Mouse (Mus musculus) large intestine, adult 2 months (tissue): ENCODE data around the gene Tnfsf12. TPM values are rescaled to one million over a fixed set of nuclear protein-coding genes. Genes with fewer than 3 reads are reported as not detected.

Experiments
- DNase-seq: peaks from one replicate; pipeline ENCODE4 v3.0.0-alpha.2; 2012; ENCODE audit warnings: low read depth, low spot score
- WGBS: fragments of 180-500 bp; shearing (Covaris S2); methylation state at CpG from one replicate; pipeline ENCODE4 v1.1.7; 2018; 5-methylcytosine and 5-hydroxymethylcytosine counted together
- polyA plus RNA-seq: library from polyadenylated mRNA; depleted of rRNA; stranded (reverse); fragments of >200 nt; gene quantifications from 2 replicates; pipeline ENCODE4 v1.2.3, GENCODE M21; 2012

Tnfsf12 gene
- polyA plus RNA-seq, 1 experiment: 13.1 TPM

- DNase-seq: peak; percentile 75
- WGBS: 18% methylated on average over 12 of the region's 12 CpGs
Observed at GRCm38 (mm10) chr11:69682840-69683533, 12.7 kb downstream of the Tnfsf12 start.

GRCm38 (mm10) chr11:69682209-69682839, 13.3 kb downstream of the Tnfsf12 start:
- no peak for DNase-seq
- WGBS: 15% methylated on average over 24 of the region's 24 CpGs

GRCm38 (mm10) chr11:69681314-69682208, 14.1 kb downstream of the Tnfsf12 start, which contains the start of gene Senp3:
TSS of gene Senp3 (minus strand) at chr11:69682084.
- peak; percentile 80 for DNase-seq
- under 1% methylated on average over 80 of the region's 80 CpGs for WGBS

GRCm38 (mm10) chr11:69680136-69680855, 15.4 kb downstream of the Tnfsf12 start:
- no peak for DNase-seq
- 88% methylated on average over 30 of the region's 30 CpGs for whole genome bisulfite sequencing

GRCm38 (mm10) chr11:69679144-69679543, 16.5 kb downstream of the Tnfsf12 start:
- WGBS: 85% methylated on average over 2 of the region's 2 CpGs
- DNase-seq: no peak

GRCm38 (mm10) chr11:69672211-69672706, 23.4 kb downstream of the Tnfsf12 start, which contains the start of gene Eif4a1:
TSS of gene Eif4a1 (minus strand) at chr11:69672423.
- peak; percentile 99 for DNase-seq
- under 1% methylated on average over 36 of the region's 36 CpGs for WGBS

GRCm38 (mm10) chr11:69671726-69672124, 23.9 kb downstream of the Tnfsf12 start:
- DNase-seq: no peak
- WGBS: under 1% methylated on average over 43 of the region's 43 CpGs

- DNase-seq: peak; percentile 66
- WGBS: 1% methylated on average over 61 of the region's 61 CpGs
Observed at GRCm38 (mm10) chr11:69670786-69671725, 24.6 kb downstream of the Tnfsf12 start.

- no peak for DNase-seq
- WGBS: 83% methylated on average over 3 of the region's 3 CpGs
Observed at GRCm38 (mm10) chr11:69666665-69667005, 29.0 kb downstream of the Tnfsf12 start.

- WGBS: 31% methylated on average over 7 of the region's 7 CpGs
- DNase-seq: no peak
Observed at GRCm38 (mm10) chr11:69665961-69666664, 29.5 kb downstream of the Tnfsf12 start, which contains the start of gene Cd68. TSS of gene Cd68 (minus strand) at chr11:69666153.

- no peak for DNase-seq
- WGBS: 69% methylated on average over 9 of the region's 9 CpGs
Observed at GRCm38 (mm10) chr11:69665457-69665960, 30.1 kb downstream of the Tnfsf12 start.

GRCm38 (mm10) chr11:69664841-69665240, 30.8 kb downstream of the Tnfsf12 start:
- no peak for DNase-seq
- 85% methylated on average over 7 of the region's 7 CpGs for WGBS

GRCm38 (mm10) chr11:69663795-69664194, 31.9 kb downstream of the Tnfsf12 start:
- DNase-seq: no peak
- WGBS: 61% methylated on average over 6 of the region's 6 CpGs

GRCm38 (mm10) chr11:69662967-69663671, 32.5 kb downstream of the Tnfsf12 start:
- no peak for DNase-seq
- WGBS: 60% methylated on average over 13 of the region's 13 CpGs

- DNase-seq: peak; percentile 82
- WGBS: under 1% methylated on average over 48 of the region's 48 CpGs
Observed at GRCm38 (mm10) chr11:69662213-69662966, 33.3 kb downstream of the Tnfsf12 start, which contains the start of gene Mpdu1. TSS of gene Mpdu1 (minus strand) at chr11:69662642.

GRCm38 (mm10) chr11:69661221-69661881, 34.3 kb downstream of the Tnfsf12 start:
- 22% methylated on average over 3 of the region's 3 CpGs for WGBS
- no peak for DNase-seq
